Mouse (Mus musculus) CD4-positive helper T cell, adult 2 months (primary cell): ENCODE results near the gene Col5a1.

ENCODE experiments used
- DNase-seq: peaks from one replicate; pipeline ENCODE4 v3.0.0-alpha.2; 2012; ENCODE audit warnings: low read depth, missing footprints, low spot score

Col5a1 gene

DNA sequence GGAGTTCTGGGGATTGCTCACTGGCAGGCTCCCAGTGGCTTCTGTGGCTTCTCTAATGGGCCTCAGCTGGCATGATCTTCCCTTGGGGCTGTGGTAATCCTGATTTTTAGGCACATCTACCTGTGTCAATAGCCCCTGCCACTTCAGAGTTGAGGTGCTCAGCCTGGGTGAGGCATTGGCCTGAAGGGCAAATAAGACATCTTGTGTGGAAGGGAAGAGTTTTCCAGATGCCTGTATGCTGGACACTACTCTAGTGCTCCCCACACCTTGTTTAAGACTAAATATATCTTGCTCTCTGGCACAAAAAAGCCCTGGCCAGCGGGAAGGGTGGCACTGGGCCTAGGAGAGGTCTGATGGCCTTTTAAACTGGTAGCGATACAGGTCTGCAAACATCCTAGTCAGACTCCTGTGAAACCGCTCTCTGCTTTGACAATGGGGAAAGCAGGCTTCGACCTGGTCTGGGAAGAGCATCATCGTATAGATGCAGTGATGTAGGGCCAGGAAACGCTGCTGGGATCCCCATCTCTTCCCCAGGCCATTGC, 33.2 kb downstream of the Col5a1 start:
- DNase-seq: no peak

DNA sequence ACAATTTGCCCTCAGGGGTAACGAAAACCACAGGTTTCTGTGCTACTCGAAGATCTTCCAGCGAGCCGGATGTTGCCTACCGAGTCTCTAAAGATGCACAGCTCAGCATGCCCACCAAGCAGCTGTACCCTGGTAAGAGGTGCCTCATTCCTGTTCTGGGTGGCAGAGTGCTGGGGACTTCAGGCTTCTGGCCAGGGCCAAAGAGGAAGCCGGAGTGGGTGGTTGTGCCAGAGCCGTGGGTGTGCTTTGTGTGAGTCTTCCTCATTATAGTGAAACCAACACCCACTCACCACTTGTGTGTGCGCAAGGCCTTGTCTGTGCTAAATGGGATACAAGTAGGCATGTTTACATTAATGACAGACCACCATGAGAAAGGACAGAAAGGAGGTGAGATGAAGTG, 35.8 kb downstream of the Col5a1 start:
- DNase-seq: no peak

DNA sequence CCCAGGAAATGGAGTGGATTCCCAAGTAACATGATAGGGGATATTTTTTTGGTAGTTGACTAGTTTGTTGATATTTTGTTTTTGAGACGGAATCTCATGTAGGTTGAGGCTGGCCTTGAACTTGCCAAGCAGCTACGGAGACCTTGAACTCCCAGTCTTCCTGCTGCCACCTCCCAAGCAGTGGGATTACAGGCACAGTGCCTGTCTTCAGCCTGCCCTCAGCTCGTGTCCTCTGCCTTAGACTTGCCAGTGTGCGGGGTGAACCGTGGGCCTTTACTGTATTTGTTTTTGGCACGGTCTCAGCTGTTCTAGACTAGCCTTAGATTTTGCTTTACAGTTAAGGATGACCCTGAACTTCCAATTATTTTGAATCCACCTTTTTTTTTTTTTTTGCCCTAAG, 37.5 kb downstream of the Col5a1 start:
- DNase-seq: no peak

DNA sequence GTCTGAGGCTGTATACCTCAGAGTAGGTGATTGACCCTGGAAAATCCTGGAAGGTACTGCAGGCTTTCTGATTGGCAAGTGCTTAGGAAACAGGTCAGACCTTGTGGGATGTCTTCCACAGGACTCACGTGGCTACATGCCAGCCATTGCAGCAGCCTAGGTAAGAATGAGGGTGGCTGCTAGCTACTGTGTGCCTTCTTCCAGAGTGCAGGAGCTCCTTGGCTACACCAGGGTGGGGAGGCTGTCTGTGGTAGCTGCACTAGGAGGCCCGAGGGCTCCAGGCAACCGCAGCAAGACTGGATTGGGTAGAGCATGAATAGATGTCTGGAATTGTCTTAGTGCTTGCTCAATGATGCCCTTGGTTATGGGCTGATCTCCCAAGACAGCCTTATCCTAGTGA, 38.2 kb downstream of the Col5a1 start:
- DNase-seq: no peak

DNA sequence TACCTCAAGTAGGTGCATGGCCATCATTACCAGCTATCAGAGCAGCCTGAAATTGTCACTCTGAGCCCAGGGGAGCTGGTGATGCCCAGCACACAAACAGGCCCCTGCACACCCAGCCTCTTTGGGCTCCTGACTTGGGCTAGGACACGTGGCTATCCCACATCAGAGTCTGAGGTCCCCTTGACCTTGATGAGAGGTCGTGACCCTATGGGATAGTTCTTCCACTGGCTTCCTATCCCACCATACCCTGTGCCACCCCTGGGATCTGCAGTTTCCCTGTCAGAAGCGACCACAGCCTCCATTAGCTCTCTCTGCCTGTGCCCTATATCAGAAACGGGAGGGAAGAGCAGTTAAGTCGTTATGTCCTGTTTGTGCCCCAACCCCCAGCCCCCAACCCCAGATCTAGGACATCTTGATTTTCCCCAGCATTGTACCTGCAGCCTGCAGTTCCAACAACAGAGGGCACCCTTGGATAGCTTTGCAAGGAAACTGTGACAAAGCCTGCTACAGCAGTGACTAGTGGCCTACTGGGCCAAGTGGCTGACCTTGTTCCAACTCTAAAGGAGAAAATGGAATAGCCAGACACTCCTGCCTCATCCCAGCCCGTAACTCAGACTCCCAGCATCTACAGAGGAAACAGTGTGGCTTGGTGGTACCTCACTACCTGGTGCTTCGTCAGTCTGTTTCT, 40.4 kb downstream of the Col5a1 start:
- no peak for DNase-seq

DNA sequence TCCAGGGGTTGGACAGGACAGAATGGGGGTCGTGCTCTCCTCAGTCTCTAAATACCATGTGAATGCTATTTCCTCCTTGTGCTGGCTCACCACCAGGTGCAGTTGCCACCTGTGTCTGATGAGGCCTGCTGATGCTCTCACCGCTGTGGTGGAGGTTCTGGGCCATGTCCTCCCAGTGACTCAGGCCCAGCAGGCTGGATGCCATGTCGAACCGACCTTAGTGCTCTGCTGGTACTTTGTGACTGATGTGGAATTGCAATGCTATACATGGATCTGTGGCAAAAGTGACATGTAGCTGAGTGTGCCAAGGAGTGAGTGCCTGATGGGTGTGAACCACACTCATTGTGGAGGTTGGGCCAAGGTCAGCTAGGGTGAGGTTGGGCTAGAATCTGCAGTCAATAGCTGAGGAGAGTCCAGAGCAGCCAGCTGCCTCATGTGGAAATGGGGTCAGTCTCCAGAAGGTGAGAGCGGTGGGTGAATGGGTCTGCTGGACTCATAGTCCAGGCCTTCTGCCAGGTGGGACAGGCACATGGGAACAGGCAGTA, 44.3 kb downstream of the Col5a1 start:
- DNase-seq: no peak

DNA sequence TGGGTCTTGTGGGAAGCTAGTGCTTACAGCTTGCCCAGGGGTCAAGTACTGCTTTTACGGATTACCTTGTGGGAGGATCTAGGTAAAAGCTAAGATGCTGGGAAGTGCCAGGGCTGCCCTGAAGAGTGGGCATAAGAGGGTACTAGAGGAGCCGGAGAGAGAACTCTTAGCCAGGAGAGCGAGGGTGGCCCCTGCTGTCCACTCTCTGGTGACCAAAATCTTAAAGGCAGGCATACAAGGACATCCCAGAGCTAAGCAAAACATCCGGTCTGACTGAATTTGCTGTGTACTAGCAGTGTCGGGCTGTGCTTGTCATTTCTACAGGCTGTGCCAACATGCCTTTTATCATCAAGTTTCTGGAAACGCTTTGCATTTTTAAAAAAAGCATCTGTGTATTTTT, 44.9 kb downstream of the Col5a1 start:
- DNase-seq: no peak

DNA sequence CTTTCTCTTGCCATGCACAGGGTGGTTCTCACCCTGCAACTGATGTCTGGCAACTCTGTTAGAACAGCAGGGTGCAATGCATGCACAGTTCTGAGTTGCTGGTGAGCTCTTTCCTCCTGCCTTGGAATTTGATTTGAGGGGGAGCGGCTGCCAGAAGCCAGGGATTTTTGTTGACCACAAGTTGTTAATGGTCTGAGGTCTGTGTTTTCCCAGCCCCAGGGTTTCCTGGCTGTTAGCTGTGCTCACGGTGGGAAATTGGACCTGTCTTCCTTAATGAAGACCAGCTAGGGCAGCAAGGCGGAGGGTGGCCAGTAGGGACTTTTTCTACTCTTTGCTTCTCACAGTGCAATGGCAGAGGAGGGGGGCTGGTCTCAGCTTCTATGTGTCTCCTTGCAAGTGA, 45.7 kb downstream of the Col5a1 start:
- DNase-seq: no peak

DNA sequence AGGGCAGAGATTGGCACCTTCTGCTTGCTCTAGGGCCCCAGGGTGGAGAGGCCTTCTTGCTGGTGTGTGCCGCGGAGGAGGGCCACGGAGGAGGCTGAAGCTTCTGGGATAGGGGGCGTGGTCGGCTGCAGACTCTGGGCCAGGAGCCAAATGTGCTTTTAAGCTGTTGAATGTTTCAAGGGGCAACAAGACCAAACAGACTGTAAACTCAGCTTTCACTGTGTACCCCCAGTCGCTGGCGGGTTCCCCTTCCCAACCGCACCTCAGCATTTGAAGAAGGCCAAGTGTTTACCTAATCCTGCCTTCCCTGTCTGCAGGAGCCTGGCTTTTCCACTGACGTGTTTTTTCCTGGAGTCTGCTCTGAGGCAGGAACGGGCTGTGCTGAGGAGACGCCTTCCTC, 48.0 kb downstream of the Col5a1 start:
- DNase-seq: no peak

DNA sequence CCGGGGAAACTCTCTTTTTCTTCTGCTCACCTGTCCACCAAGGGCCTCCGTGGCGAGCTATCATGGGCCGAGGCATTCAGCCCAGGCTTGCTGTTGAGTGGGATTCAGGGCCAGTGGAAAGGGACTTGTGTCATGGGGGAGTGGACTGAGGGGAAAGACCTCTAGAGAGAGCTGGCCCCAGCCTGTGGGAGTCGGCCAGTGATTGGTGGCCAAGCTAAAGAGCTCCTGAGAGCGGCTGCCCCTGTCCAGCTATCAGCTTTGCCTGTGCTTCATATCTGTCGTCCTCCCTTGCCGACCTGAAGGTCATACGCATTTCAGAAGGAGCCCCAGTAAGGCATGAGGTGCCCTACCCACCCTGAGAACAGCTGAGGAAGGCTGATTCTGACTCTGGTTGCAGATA, 48.6 kb downstream of the Col5a1 start:
- no peak for DNase-seq

DNA sequence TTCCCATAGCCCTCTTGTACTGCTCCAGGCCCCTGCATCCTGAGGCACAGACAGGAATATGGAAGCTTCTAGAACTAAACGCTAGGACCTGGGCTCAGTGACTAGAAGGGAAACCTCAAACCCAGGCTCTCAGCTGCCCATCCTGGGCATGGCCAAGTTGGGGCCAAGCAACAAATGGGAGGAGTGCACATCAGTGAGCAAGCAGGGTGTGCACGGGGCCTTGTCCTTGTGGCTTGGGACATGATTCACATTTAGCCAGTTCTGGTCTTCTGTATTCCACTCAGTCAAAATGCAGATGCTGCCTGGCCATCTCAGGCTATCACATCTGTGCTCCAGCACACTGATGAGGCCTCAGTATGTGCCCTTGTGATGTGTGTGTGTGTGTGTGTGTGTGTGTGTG, 49.2 kb downstream of the Col5a1 start:
- DNase-seq: no peak

DNA sequence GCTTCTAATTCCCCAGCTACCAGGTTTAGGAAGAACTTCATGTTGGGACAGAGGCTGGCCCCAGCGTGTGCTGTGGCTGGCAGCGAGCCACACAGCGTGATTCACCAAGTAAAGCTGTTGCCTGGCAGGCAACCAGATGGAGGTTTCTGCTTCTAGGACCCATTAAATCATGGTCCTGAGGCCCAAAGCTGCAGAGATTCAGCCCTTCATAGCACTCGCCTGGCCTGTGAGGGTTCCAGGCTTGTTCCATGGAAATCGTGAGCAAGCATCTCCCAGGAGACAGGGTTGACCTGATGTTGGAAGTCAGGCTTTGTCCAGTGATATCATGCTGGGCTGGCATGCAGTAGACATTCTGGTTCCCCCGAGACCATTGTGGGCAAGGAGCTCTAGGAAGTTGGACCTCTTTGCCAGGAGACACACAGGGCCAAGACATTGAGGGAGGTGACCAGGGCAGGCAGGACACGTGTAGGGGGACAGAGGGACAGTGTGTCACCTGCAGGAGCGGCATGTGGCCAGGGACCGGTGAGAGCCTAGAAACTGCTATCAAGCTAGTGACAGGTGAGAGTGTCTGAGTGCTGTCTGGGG, 50.5 kb downstream of the Col5a1 start:
- DNase-seq: no peak

DNA sequence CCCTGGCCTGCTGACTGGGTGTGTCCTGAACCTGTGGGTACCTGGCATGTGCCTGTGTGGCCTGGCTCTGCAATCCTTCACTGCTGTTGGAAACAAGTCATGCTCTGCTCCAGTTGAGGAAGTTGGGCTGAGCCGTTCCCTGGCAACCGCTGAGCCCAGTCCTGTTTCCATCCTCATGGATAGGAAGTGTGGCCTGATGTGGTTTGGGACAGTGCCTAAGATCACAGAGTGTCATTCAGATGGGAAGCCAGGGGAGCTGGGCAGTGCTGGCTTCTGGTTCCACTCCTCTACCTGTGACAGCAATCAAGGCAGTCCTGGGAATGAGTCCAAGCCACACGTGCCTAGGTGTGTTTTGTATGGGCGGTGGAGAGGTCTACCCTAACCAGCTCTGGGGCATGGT, 53.2 kb downstream of the Col5a1 start:
- no peak for DNase-seq

DNA sequence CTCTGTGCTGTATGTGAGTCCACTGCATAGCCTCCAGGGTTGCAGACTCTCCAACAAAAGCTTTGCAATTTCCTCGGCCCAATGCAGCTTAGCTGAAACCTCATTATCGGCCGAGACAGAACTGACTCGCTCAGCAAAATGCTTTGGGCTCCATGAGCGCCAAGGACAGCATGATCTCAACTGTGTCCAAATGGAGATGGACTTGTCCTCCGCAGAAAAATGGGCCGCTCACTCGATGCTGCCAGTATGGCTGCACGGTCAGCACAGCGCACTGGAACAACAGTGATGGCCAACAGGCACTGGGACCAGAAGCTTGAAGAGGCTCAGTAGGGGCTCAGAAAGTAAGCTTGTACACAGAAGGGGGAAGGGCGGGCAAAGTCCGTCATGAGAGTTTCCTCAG, 53.9 kb downstream of the Col5a1 start:
- no peak for DNase-seq

DNA sequence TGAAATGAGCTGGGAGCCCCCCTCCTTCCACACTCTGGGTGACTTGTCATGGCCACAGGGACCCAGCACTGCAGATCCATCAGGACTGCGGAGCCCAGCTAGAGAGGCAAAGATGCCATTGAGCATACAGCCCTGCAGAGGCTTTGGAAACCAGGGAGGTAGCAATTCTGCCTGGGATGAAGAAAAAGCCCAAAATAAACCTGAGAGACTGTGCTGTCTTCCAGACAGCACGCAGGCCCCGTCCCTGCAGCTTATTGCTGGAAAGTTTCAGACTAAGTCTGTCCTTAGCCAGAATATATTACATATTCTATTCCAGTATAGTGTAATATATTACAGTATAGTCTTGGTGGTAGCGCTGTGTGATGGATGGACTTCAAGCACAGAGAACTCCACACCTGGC, 61.0 kb downstream of the Col5a1 start:
- DNase-seq: no peak

DNA sequence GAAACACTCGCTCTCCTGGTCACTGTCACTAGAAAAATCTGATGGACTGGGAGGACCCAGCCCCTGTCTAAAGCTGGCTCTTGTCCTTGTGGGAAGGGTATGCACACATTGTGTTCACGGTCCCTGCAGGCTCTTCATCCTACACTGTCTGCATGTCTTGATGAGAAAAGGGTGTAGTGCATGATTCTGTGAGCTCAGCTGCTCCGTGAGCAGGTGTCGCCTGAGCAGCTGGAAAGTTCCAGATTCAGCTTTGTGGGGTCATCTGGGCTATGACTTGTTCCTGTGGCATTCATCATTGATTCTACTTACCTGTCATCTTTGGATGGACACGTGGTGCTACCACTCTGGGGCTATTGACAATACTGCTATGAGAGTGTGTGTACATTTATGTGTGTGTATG, 61.7 kb downstream of the Col5a1 start:
- no peak for DNase-seq

DNA sequence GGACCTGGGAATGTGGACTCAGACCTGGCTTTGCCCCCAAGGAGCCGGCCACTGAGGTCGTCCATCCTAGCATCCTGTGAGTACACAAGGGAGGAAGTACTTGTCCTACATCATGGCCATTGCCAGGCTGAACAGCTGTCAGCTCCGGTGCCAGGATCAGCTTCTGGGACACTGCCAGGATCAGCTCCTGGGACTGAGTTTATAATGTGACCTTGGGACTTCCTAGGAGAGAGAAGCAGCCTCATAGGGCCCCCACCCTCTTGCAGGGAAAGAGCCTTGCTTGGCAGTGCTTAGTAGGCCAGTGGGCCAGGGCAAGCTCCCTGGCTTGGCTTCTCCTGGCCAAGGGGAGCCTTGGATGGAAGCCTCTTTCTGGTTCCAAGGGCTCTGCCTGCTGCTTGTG, 67.6 kb downstream of the Col5a1 start:
- no peak for DNase-seq

DNA sequence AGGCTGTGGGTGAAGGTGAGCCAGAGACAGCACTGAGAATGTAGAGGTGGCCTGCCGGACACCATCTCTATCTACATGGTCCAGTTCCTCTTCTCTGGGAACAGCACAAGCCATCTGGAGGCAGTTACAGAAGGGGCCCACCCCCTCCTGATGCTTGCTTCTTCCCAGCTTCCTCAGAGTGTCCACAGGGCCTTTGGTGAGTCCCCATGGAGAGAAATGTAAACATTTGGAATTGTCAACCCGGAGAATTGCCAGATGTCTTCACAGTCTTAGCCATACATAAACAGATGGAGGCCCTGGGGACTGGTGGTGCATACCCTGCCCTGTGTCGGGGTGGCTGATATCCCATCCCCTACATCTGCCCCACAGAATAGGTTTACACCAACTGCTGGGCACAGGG, 68.7 kb downstream of the Col5a1 start:
- DNase-seq: no peak

DNA sequence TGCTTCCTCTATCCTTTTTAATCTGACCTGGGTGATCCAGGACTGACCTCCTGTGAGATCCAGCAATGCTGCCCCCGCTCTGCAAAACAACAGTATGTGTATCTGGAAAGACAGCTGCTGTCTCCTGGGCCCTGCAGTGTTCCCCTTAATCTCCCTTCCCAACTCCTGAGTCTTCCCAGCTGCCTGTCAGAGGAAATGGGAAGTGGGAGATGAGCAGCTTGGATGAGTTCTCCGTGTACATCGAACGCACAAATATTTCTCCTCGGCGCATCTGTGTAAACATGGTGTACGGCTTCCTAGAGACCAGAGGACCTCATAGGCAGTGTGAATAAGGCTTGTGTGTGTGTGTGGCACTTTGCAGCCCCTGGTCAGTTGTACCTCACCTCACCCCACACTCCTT, 70.5 kb downstream of the Col5a1 start:
- no peak for DNase-seq

DNA sequence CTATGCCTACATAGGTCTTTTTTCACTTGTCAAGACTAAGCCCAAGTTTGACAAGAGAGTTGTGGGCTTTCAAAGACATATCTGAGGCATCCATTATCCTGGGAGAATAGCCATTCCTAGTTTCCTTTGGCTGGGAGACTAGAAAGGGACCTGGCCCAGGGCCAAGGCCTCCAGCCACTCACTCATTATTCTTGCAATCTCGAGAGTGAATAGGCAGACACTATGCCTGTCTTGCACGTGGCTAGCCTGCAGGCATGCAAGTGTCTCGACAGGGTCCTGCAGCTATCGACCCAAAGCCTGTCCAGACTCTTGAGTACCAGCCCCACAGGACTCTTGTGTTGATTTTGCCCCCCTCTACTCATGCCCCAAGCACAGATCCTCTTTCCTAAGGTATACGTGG, 71.0 kb downstream of the Col5a1 start:
- DNase-seq: no peak

DNA sequence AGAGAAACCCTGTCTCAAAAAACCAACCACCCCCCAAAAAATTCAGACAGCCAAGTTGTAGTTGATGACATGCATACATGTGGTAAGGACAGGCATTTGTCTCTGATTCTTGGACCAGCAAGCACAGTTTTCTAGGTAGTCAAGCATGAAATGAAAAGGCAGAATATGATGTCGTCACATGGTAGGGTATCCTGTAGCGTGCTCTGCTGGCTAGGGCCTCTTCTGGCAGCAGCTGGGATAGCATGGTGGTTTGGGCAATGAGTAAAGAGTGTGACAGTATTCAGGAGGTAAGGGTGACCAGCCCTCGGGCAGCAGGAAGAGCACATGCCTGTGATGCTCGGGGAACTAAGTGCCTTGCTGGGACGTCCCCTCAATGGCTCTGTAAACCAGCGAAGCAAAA, 73.0 kb downstream of the Col5a1 start:
- DNase-seq: no peak

DNA sequence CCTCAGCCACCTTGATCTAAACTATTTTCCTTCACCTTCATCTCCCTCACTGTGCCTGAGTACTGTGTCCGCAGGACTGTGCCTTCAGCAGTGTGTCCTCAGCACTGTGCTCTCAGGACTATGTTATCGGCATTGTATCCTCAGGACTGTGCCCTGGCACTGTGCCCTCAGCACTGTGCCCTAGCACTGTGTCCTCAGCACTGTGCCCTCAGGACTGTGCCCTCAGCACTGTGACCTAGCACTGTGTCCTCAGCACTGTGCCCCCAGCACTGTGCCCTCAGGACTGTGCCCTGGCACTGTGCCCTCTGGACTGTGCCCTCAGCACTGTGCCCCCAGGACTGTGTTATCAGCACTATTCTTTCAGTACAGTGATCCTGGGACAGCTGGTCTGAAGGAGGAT, 75.0 kb downstream of the Col5a1 start:
- no peak for DNase-seq

DNA sequence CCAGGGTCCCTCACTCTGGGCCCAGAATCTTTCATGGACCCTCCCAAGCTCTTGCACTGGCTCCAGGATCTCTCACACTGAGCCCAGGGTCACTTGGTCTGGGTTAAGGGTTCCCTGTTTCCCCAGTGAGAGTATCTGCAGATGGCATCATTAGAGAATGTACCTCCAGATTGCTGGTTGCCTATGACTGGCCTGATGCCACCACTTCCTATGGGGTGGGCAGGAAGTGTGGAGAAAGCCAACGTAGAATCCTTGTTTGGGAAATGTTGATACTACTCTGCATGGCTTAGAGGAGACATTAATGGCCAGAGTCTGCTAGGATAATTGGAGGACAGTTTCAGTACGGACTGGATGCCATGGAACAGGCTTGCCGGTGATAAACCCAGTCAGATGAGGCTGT, 76.2 kb downstream of the Col5a1 start:
- no peak for DNase-seq
